Mouse (Mus musculus) cortical plate, adult 2 months (tissue): Measurements from ENCODE around the gene Khdc1b.

Source experiments
- CTCF ChIP-seq: fragments of 200-500 bp; IDR thresholded peaks from 2 replicates; pipeline ENCODE4 v1.5.1; 2011; ENCODE audit warnings: mild to moderate bottlenecking, control low read depth, low read length; ENCODE audit not compliant: insufficient read depth; ENCODE audit errors: extremely low read depth
- POLR2A ChIP-seq: fragments of 200-500 bp; IDR thresholded peaks from 2 replicates; pipeline ENCODE4 v1.6.1; 2011; ENCODE audit warnings: mild to moderate bottlenecking, low read length, control low read depth; ENCODE audit not compliant: insufficient read depth; ENCODE audit errors: extremely low read depth

- TF ChIP-seq POLR2A: no peak
- no peak for TF ChIP-seq CTCF
These were observed 51.5 kb downstream of the Khdc1b start for GRCm38 (mm10) chr1:21434853-21435252.
